Mouse (Mus musculus): ENCODE results near the gene Gm20431. TPM values are rescaled to one million over a fixed set of nuclear protein-coding genes. Genes with fewer than 3 reads are reported as not detected.
A peak's percentile ranks its signal among the peaks of the same experiment; 100 is the strongest.

The Gm20431 gene
- polyA plus RNA-seq, 1 experiment, result 0.10 TPM

DNA sequence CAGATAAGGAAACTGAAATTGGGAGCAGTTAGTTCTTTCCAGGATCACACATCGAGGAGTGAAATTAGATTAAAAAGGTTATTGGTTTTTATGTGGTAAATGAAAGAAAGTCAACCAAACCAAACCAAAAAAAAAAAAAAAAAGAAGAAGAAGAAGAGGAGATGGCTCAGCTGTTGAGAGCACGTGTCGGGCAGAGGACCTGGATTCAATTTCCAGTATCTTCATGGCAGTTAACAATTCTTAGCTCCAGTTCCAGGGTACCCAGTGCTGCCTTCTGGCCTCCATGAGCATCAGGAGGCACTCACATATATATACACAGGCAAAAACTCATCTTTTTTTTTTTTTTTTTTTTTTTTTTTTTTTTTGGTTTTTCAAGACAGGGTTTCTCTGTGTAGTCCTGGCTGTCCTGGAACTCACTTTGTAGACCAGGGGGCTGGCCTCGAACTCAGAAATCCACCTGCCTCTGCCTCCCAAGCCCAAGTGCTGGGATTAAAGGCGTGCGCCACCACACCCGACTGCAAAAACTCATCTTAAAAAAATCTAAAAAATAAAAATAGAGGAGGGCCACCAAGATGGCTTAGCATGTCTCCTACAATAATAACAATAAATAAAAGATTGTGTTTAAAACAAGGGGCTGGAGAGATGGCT is 26.3 kb downstream of the Gm20431 start:
- 72% methylated on average over 7 of the region's 7 CpGs for WGBS
- Histone ChIP-seq H3K4me1 (ENCODE audit: control insufficient read depth, insufficient read depth, insufficient read length, low read length) (peaks cover 17% of the 10 kb centered on the region), H3K36me3 (ENCODE audit: control insufficient read depth, insufficient read depth, low read length) (no peaks in the 10 kb centered on the region), H3K4me3 (ENCODE audit: low read depth, low read length) (no peak overlapping the region), H3K27ac (ENCODE audit: insufficient read depth, low read depth, low read length) (no peak overlapping the region), H3K27me3 (ENCODE audit: control insufficient read depth, insufficient read depth, low read length) (no peaks in the 10 kb centered on the region)
- TF ChIP-seq CTCF (IDR thresholded peaks at IDR 0.05; ENCODE audit: extremely low read depth, insufficient read length, insufficient replicate concordance, low read depth, low read length) (no peak), POLR2A (IDR thresholded peaks at IDR 0.05; ENCODE audit: low read depth, low read length) (no peak)

DNA sequence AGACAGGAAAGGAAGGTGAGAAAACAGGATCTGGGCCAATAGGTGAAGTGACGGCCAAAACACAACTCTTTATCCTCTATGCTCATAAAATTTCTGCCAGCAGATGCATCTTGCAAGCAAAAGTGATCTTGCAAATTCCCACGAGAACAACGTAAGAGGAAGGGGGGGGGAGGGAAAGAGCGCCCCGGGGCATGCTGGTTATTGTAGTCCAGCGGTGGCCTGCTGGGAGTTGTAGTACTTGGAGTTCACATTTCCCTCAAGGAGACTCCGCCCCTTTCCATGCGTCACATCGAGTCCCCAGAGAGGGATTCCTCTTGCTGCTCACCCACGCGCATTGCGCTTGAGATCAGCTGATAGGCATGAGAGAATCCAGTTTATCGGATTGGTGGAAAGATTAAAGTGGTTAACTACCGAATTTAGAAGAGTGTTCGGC is 26.9 kb downstream of the Gm20431 start:
- under 1% methylated on average over 15 of the region's 15 CpGs for WGBS
- Histone ChIP-seq H3K27me3 (ENCODE audit: control insufficient read depth, insufficient read depth, low read length) (no peaks in the 10 kb centered on the region), H3K4me3 (ENCODE audit: low read depth, low read length) (no peak overlapping the region), H3K4me1 (ENCODE audit: control insufficient read depth, insufficient read depth, insufficient read length, low read length) (peaks cover 24% of the 10 kb centered on the region), H3K36me3 (ENCODE audit: control insufficient read depth, insufficient read depth, low read length) (no peaks in the 10 kb centered on the region), H3K27ac (ENCODE audit: insufficient read depth, low read depth, low read length) (peak overlapping the region; percentile 69)
- no peak for TF ChIP-seq POLR2A (IDR thresholded peaks at IDR 0.05; ENCODE audit: low read depth, low read length)
- TF ChIP-seq CTCF (IDR thresholded peaks at IDR 0.05; ENCODE audit: extremely low read depth, insufficient read length, insufficient replicate concordance, low read depth, low read length), result no peak

DNA sequence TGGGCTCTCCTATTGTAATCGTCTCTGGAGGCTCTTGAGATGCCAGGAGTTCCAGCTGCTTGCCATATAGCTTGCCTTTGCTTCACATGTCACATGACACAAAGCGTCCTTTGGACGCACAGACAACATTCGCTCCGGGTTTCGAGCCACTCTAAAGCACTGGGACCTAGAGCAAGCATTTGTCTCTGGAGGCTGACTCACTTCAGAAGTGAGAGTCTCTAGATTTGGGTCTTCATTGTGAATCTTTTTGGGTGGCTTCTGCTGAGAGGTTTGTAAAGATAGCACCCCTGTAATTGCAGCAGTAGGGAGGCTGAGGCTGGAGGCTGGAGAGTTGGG is 27.8 kb downstream of the Gm20431 start:
- WGBS, result 88% methylated on average over 6 of the region's 6 CpGs
- Histone ChIP-seq H3K36me3 (ENCODE audit: control insufficient read depth, insufficient read depth, low read length) (no peaks in the 10 kb centered on the region), H3K27ac (ENCODE audit: insufficient read depth, low read depth, low read length) (no peak overlapping the region), H3K4me3 (ENCODE audit: low read depth, low read length) (no peak overlapping the region), H3K27me3 (ENCODE audit: control insufficient read depth, insufficient read depth, low read length) (no peaks in the 10 kb centered on the region), H3K4me1 (ENCODE audit: control insufficient read depth, insufficient read depth, insufficient read length, low read length) (peaks cover 32% of the 10 kb centered on the region)
- TF ChIP-seq CTCF (IDR thresholded peaks at IDR 0.05; ENCODE audit: extremely low read depth, insufficient read length, insufficient replicate concordance, low read depth, low read length), result no peak
- TF ChIP-seq POLR2A (IDR thresholded peaks at IDR 0.05; ENCODE audit: low read depth, low read length), result no peak

DNA sequence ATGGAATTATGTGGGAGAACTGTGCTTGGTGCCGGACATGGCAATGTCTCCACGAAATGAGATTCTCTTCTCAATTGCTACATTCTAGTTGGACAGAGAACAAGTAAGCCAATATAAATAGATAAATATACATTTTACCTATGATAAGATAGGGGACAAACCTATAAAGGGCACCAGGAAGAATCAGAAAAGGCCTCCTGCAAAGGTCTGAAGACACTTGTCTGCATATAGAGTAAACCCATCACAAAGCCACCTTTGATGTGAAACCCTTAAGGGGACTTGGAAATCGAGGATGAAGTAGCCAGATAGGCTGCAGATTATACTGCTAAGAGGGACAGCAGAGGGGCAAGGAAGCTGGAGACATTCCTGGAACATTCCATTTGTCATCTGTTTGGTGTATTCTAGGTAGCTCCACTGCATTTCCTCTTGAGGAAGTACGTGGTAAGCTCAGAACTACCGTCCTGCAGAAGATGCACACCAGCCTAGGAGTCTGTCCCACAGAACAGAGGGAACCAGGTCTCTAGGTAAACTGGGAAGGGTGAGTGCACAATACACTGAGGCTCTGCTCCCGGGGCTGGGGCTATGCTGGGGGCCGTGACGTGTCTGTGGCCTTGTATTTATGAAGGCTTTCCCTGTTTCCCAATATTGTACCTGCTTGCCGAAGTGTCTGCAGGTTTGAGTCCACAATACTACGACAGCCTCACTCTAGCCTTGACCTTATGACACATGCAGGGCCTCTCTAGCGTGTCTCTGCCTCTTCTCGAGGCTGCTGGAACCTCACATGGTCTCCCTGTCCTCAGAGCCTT is 28.4 kb downstream of the Gm20431 start:
- TF ChIP-seq POLR2A (IDR thresholded peaks at IDR 0.05; ENCODE audit: low read depth, low read length) (no peak), CTCF (IDR thresholded peaks at IDR 0.05; ENCODE audit: extremely low read depth, insufficient read length, insufficient replicate concordance, low read depth, low read length) (no peak)
- no peaks in the 10 kb centered on the region for H3K27me3 ChIP-seq (ENCODE audit: control insufficient read depth, insufficient read depth, low read length)
- peak overlapping the region; percentile 94 for H3K27ac ChIP-seq (ENCODE audit: insufficient read depth, low read depth, low read length)
- H3K4me1 ChIP-seq (ENCODE audit: control insufficient read depth, insufficient read depth, insufficient read length, low read length), result peaks cover 34% of the 10 kb centered on the region
- H3K4me3 ChIP-seq (ENCODE audit: low read depth, low read length), result no peak overlapping the region
- no peaks in the 10 kb centered on the region for H3K36me3 ChIP-seq (ENCODE audit: control insufficient read depth, insufficient read depth, low read length)
- 68% methylated on average over 12 of the region's 12 CpGs for WGBS

DNA sequence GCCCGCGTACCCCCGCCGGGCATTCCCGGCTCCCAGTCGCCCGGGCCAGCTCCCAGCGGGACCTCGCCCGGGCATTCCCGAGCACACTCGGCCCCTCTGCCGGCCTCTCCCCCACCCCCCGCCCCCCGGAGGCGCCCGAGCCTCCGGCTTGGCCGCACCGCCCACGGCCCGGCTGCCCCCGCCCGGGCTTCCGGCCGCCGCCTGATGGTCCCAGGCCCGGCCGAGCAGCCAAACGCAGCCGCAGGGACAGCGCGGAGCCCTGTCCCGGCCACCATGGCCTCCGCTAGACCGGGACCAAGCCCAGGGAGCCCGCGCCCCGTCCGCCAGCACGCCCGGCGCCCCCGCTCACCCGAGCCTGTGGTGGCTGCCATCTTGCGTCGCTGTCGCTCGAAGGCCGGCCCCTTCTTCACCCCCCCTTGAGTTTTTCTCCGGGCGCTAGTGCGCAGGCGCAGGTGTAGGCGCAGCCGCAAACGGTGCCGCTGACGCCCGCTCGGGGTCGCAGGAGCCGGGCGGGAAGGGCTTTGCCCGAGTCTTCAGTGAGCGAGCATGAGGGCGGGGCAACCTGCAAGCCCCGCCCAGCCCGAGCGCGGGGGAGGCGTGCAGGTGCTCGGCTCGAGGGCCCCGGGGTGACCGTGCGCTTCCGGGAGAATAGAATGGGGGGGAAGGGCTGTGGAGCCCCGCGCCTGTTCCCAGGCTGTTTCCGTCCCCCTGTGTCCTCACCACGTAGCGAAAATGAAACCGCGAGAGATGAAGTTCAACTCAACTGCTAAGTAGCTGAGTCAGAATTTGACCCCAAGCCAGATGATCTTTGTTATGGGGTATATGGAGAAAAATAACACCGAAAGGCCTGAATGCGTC is 29.5 kb downstream of the Gm20431 start, which contains the start of gene Ube2v1:
Ube2v1 (minus strand) TSS at position 505 of the 858 bp plus-strand sequence.
- WGBS, result 1% methylated on average over 85 of the region's 87 CpGs
- H3K27me3 ChIP-seq (ENCODE audit: control insufficient read depth, insufficient read depth, low read length), result no peaks in the 10 kb centered on the region
- TF ChIP-seq CTCF (IDR thresholded peaks at IDR 0.05; ENCODE audit: extremely low read depth, insufficient read length, insufficient replicate concordance, low read depth, low read length) (no peak), POLR2A (IDR thresholded peaks at IDR 0.05; ENCODE audit: low read depth, low read length) (peak; percentile 68)
- H3K36me3 ChIP-seq (ENCODE audit: control insufficient read depth, insufficient read depth, low read length), result peaks cover 6% of the 10 kb centered on the region; the same call in 1 of the 2 replicates
- H3K4me1 ChIP-seq (ENCODE audit: control insufficient read depth, insufficient read depth, insufficient read length, low read length), result peaks cover 35% of the 10 kb centered on the region
- H3K4me3 ChIP-seq (ENCODE audit: low read depth, low read length), result peak within 1 kb of the TSS; percentile 86
- H3K27ac ChIP-seq (ENCODE audit: insufficient read depth, low read depth, low read length), result peak within 1 kb of the TSS; percentile 94

DNA sequence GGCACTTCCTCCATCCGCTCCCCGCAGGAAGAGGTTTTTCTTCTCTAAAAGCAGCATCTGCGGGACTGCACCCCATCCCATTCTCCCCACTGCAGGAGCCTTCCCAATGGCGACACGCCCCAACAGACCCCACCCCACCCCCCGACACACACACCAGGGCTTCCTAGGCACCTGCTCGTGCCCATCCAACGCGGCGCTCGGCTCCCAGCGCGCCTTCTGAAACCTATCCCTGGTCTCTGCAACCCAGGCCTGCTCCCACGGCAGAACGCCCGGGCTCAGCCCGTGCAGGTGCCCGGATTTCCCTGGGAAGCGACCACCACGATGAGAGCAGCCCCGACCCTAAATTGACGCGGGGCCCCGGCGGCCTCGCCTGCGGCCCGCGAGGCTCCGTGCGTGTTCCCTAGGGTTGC is 30.1 kb downstream of the Gm20431 start:
- Histone ChIP-seq H3K4me1 (ENCODE audit: control insufficient read depth, insufficient read depth, insufficient read length, low read length) (peaks cover 35% of the 10 kb centered on the region), H3K27me3 (ENCODE audit: control insufficient read depth, insufficient read depth, low read length) (no peaks in the 10 kb centered on the region), H3K4me3 (ENCODE audit: low read depth, low read length) (peak overlapping the region; percentile 86), H3K27ac (ENCODE audit: insufficient read depth, low read depth, low read length) (no peak overlapping the region), H3K36me3 (ENCODE audit: control insufficient read depth, insufficient read depth, low read length) (peaks cover 7% of the 10 kb centered on the region; the same call in 1 of the 2 replicates)
- WGBS, result under 1% methylated on average over 31 of the region's 31 CpGs
- TF ChIP-seq POLR2A (IDR thresholded peaks at IDR 0.05; ENCODE audit: low read depth, low read length), result no peak
- TF ChIP-seq CTCF (IDR thresholded peaks at IDR 0.05; ENCODE audit: extremely low read depth, insufficient read length, insufficient replicate concordance, low read depth, low read length), result no peak

Data from small intestine, adult 2 months (tissue).